Mouse (Mus musculus): Measurements from ENCODE around the gene Fuk. TPM values are rescaled to one million over a fixed set of nuclear protein-coding genes. Genes with fewer than 3 reads are reported as not detected.
A peak's percentile ranks its signal among the peaks of the same experiment; 100 is the strongest.
"Not testable (repeated sequence)": the region's sequence is repeated elsewhere in the genome, so short reads cannot be mapped to it uniquely, and the experiment has no call there.

Fuk gene
- polyA plus RNA-seq, 1 experiment from 2014 or later = 10.4 TPM

DNA sequence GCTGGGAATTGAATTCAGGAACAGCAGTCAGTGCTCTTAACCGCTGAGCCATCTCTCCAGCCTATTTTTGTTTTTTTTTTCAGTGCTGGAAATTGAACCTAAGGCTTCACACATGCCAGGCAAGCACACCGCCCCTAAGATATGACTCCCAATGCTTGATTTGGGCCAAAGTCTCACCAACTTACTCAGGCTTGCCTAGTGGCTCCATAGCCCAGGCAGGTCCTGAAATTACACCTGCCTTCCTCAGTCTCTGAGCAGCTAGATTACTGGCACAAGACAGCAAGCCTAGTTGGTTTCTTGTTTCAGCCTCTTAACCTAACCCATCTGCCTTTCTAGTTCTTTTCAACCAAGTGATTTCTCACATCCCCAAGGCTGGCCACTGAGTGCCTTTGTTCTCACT is 31.8 kb downstream of the Fuk start:
- Histone ChIP-seq H3K27ac (ENCODE audit: low read depth, low read length) (no peak overlapping the region), H3K9me3 (ENCODE audit: control insufficient read depth, low read length) (no peaks in the 10 kb centered on the region), H3K36me3 (ENCODE audit: control insufficient read depth, insufficient read depth, low read length) (peaks cover 82% of the 10 kb centered on the region), H3K4me3 (ENCODE audit: low read length) (no peak overlapping the region), H3K4me2 (replicated peaks; ENCODE audit: low read depth, low read length) (no peak overlapping the region), H3K4me1 (ENCODE audit: control insufficient read depth, insufficient read depth, low read length) (no peaks in the 10 kb centered on the region), H3K9ac (ENCODE audit: low read depth, low read length) (no peak overlapping the region), H3K27me3 (ENCODE audit: control insufficient read depth, insufficient read depth, low read length) (no peaks in the 10 kb centered on the region)
- 96% methylated on average over 2 of the region's 2 CpGs for WGBS
- no peak for ATAC-seq (ENCODE audit: low FRiP score, low TSS enrichment)

DNA sequence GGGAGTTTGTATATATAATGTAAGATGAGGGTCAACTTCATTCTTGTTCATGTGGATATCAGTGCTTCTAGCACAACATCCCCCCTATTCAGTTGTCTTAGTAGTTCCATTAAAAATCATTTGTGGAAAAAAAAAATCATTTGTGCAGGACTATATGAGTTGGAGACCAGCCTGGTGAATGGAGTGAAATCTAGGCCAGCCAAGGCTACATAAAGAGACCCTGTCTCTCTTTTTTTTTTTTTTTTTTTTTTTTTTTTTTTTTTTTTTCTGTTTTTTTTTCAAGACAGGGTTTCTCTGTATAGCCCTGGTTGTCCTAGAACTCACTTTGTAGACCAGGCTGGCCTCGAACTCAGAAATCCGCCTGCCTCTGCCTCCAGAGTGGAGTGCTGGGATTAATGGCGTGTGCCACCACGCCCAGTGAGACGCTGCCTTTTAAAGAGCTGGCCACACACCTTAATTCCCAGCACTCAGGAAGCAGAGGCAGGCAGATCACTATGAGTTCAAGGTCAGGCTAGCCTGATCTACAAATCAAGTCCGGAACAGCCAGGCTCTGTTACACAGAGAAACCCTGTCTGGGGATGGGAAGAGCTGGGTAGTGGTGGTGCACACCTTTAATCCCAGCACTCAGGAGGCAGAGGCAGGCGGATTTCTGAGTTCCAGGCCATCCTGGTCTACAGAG is 40.8 kb downstream of the Fuk start:
- H3K4me1 ChIP-seq (ENCODE audit: control insufficient read depth, insufficient read depth, low read length); H3K4me3 ChIP-seq (ENCODE audit: low read length); H3K4me2 ChIP-seq (replicated peaks; ENCODE audit: low read depth, low read length); H3K9me3 ChIP-seq (ENCODE audit: control insufficient read depth, low read length); ATAC-seq (ENCODE audit: low FRiP score, low TSS enrichment); H3K27ac ChIP-seq (ENCODE audit: low read depth, low read length); H3K27me3 ChIP-seq (ENCODE audit: control insufficient read depth, insufficient read depth, low read length); H3K9ac ChIP-seq (ENCODE audit: low read depth, low read length): not testable (repeated sequence)
- peaks cover 91% of the 10 kb centered on the region for H3K36me3 ChIP-seq (ENCODE audit: control insufficient read depth, insufficient read depth, low read length)
- 98% methylated on average over 7 of the region's 7 CpGs for WGBS

DNA sequence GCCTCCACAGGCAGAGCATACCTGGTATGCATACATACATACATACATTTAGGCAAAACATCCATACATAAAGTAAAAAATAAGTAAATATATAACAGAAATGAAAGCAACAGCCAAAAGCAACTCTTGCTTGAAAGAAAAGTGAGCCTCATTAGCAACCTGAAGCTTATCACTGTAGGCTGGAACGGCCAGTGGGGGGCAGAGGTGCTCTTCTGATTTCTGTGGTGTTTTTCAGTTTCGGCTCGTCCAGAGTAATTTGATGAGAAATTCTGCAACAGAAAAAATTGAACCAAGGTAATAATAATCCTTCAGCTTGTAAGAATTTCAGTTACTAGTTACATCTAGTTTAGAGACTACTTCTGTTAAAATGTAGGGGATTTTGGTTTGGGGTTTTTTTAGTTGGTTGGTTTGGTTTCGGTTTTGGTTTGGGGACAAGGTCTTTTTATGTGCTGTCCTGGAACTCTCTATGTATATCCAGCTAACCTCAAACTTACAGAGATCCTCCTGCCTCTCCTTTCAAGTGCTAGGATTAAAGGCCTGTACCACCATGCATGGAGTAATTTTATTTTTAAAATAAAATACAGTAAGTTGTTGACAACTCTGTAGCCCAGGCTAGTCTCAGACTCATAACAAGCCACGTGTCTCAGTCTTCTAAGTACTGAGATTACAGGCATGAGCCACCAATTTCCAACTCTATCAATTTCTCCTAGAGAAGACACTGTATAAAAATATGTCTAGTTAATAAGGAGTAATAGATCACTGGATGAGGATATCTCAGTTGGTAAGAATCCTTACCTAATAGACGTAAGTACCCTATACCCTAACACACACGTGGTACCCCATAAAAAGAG is 42.4 kb downstream of the Fuk start:
- WGBS = 82% methylated on average over 7 of the region's 7 CpGs
- peaks cover 90% of the 10 kb centered on the region for H3K36me3 ChIP-seq (ENCODE audit: control insufficient read depth, insufficient read depth, low read length)
- H3K4me3 ChIP-seq (ENCODE audit: low read length) = no peak overlapping the region
- H3K9ac ChIP-seq (ENCODE audit: low read depth, low read length) = no peak overlapping the region
- H3K27ac ChIP-seq (ENCODE audit: low read depth, low read length) = no peak overlapping the region
- no peak for ATAC-seq (ENCODE audit: low FRiP score, low TSS enrichment)
- no peaks in the 10 kb centered on the region for H3K27me3 ChIP-seq (ENCODE audit: control insufficient read depth, insufficient read depth, low read length)
- H3K4me1 ChIP-seq (ENCODE audit: control insufficient read depth, insufficient read depth, low read length) = no peaks in the 10 kb centered on the region
- H3K4me2 ChIP-seq (replicated peaks; ENCODE audit: low read depth, low read length) = no peak overlapping the region
- no peaks in the 10 kb centered on the region for H3K9me3 ChIP-seq (ENCODE audit: control insufficient read depth, low read length)

DNA sequence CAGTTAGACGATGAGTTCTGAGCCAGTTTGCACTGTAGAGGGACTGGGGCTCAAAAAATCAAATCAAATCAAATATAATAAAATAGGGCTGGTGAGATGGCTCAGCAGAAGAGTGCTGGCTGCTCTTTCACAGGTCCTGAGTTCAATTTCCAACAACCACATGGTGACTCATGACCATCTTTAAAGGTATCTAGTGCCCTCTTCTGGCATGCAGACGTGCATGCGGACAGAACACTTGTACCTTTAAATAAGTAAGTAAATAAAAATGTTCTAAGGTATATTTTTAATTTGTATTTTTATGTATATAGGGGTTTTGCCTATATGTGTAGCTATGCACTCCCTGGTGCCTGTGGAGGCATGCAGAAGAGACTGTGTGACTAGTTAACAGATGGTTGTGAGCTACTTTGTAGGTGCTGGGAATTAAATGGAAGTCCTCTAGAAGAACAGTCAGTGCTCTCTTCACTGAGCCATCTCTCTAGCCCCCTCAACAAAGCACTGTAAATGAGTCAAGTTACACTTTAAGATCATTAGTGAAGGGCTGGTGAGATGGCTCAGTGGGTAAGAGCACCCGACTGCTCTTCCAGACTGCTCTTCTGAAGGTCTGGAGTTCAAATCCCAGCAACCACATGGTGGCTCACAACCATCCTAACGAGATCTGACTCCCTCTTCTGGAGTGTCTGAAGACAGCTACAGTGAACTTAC is 45.4 kb downstream of the Fuk start:
- no peaks in the 10 kb centered on the region for H3K27me3 ChIP-seq (ENCODE audit: control insufficient read depth, insufficient read depth, low read length)
- peaks cover 90% of the 10 kb centered on the region for H3K36me3 ChIP-seq (ENCODE audit: control insufficient read depth, insufficient read depth, low read length)
- H3K9me3 ChIP-seq (ENCODE audit: control insufficient read depth, low read length) = no peaks in the 10 kb centered on the region
- no peak overlapping the region for H3K27ac ChIP-seq (ENCODE audit: low read depth, low read length)
- H3K4me1 ChIP-seq (ENCODE audit: control insufficient read depth, insufficient read depth, low read length) = no peaks in the 10 kb centered on the region
- WGBS = 89% methylated on average over 4 of the region's 5 CpGs
- H3K9ac ChIP-seq (ENCODE audit: low read depth, low read length) = no peak overlapping the region
- no peak for ATAC-seq (ENCODE audit: low FRiP score, low TSS enrichment)
- no peak overlapping the region for H3K4me3 ChIP-seq (ENCODE audit: low read length)
- H3K4me2 ChIP-seq (replicated peaks; ENCODE audit: low read depth, low read length) = no peak overlapping the region

DNA sequence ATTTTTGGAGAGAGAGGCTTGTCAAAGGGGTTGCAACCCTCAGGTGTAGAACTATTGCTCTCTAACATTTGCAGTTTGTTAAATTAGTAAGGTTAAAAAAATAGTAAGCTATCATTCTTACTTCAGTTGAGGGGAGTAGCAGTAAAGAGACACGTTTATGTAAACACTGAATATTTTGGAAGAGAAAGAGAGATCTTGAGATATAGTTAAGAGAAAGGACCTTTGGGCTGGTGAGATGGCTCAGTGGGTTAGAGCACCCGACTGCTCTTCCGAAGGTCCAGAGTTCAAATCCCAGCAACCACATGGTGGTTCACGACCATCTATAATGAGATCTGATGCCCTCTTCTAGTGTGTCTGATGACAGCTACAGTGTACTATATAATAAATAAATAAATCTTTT is 46.2 kb downstream of the Fuk start:
- 89% methylated on average over 3 of the region's 4 CpGs for WGBS
- H3K4me1 ChIP-seq (ENCODE audit: control insufficient read depth, insufficient read depth, low read length); H3K27ac ChIP-seq (ENCODE audit: low read depth, low read length); H3K9ac ChIP-seq (ENCODE audit: low read depth, low read length); H3K4me2 ChIP-seq (replicated peaks; ENCODE audit: low read depth, low read length); H3K9me3 ChIP-seq (ENCODE audit: control insufficient read depth, low read length); ATAC-seq (ENCODE audit: low FRiP score, low TSS enrichment); H3K4me3 ChIP-seq (ENCODE audit: low read length); H3K27me3 ChIP-seq (ENCODE audit: control insufficient read depth, insufficient read depth, low read length): not testable (repeated sequence)
- H3K36me3 ChIP-seq (ENCODE audit: control insufficient read depth, insufficient read depth, low read length) = peaks cover 95% of the 10 kb centered on the region

DNA sequence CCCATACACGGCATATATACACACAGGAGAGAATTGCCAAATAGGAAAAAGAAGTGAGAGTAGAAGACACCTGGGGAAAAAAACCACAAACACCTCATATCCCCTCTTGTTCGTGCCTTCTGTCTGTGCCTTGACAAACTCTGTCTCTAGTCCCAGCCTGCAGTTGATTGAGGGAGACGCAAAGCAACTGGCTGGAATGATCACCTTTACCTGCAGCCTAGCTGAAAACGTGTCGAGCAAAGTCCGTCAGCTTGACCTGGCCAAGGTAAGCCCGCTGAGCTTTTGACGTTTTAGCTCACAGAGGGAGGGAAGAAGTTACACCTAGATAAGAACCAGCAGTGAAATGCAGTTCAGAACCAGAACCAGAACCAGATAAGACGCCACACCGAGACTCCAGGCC is 51.1 kb downstream of the Fuk start:
- Histone ChIP-seq H3K36me3 (ENCODE audit: control insufficient read depth, insufficient read depth, low read length) (peaks cover 64% of the 10 kb centered on the region), H3K9me3 (ENCODE audit: control insufficient read depth, low read length) (no peaks in the 10 kb centered on the region), H3K4me3 (ENCODE audit: low read length) (no peak overlapping the region), H3K4me2 (replicated peaks; ENCODE audit: low read depth, low read length) (no peak overlapping the region), H3K27ac (ENCODE audit: low read depth, low read length) (no peak overlapping the region), H3K9ac (ENCODE audit: low read depth, low read length) (no peak overlapping the region), H3K27me3 (ENCODE audit: control insufficient read depth, insufficient read depth, low read length) (no peaks in the 10 kb centered on the region), H3K4me1 (ENCODE audit: control insufficient read depth, insufficient read depth, low read length) (peaks cover 8% of the 10 kb centered on the region)
- WGBS = 96% methylated on average over 10 of the region's 10 CpGs
- ATAC-seq (ENCODE audit: low FRiP score, low TSS enrichment) = no peak

DNA sequence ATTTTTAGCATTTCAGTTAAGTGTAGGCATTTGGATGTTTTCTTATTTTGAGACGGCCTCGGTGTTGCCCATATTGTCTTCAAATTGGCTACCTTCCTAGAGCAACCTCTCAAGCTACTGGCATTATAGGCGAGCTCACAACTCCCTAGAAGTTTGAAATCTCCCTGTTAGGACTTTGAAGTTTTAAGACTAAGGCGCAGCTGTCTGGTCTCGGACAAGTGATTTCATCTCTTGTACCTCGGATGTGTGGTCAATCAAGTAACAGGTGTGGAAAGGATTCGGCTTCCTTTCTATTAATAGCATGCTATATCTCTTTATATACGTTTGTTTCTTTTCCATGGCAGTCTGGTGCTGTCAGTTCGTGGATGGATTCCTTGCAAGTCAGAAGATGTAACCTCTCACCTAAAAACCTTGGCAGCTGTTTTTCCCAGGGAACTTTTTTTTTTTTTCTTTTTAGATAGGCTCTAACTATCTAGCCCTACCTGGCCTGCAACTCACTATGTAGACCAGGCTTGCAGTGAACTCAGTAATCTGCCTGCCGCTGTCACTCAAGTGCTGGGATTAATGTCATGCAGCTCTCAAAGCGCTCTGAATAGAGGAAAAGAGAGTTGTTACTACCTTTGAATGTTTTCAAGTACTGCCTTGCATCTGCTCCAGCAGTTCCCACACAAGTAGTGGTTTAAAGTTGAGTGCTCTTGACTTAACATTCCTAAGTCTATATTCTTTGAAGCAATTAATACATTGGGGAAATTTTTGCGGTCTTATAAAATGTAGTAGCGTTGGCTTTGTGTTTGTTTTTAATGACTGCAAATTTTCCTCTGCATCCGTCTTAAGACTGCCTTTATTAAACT is 54.4 kb downstream of the Fuk start:
- Histone ChIP-seq H3K27ac (ENCODE audit: low read depth, low read length) (no peak overlapping the region), H3K36me3 (ENCODE audit: control insufficient read depth, insufficient read depth, low read length) (peaks cover 50% of the 10 kb centered on the region), H3K4me2 (replicated peaks; ENCODE audit: low read depth, low read length) (peak overlapping the region; percentile 82), H3K9me3 (ENCODE audit: control insufficient read depth, low read length) (no peaks in the 10 kb centered on the region), H3K4me3 (ENCODE audit: low read length) (peak overlapping the region; percentile 92), H3K27me3 (ENCODE audit: control insufficient read depth, insufficient read depth, low read length) (no peaks in the 10 kb centered on the region), H3K9ac (ENCODE audit: low read depth, low read length) (peak overlapping the region; percentile 94; the same call in 1 of the 2 replicates), H3K4me1 (ENCODE audit: control insufficient read depth, insufficient read depth, low read length) (peaks cover 18% of the 10 kb centered on the region)
- ATAC-seq (ENCODE audit: low FRiP score, low TSS enrichment) = no peak
- 59% methylated on average over 14 of the region's 14 CpGs for WGBS

DNA sequence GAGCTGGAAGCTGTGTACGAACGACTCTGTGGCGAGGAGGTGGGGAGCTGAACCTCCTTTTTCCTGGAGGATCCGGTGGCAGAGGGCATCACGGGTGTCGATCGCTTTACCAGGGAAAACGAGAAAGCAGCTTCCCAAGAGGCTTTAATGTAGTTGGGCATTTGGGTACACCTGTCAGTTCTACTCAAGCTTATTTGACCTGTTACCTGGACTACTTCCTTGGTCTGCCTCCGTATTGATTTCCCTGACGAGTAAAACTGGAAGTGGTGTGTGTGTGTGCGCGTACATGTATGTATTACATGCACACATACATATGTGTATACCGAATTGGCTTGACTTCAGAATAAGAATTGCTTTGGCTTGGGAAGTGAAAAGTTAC is 55.1 kb downstream of the Fuk start:
- H3K36me3 ChIP-seq (ENCODE audit: control insufficient read depth, insufficient read depth, low read length) = peaks cover 50% of the 10 kb centered on the region
- H3K9me3 ChIP-seq (ENCODE audit: control insufficient read depth, low read length) = no peaks in the 10 kb centered on the region
- peak overlapping the region; percentile 92 for H3K4me3 ChIP-seq (ENCODE audit: low read length)
- peak overlapping the region; percentile 94 for H3K9ac ChIP-seq (ENCODE audit: low read depth, low read length)
- peaks cover 18% of the 10 kb centered on the region for H3K4me1 ChIP-seq (ENCODE audit: control insufficient read depth, insufficient read depth, low read length)
- H3K4me2 ChIP-seq (replicated peaks; ENCODE audit: low read depth, low read length) = peak overlapping the region; percentile 82
- under 1% methylated on average over 13 of the region's 13 CpGs for WGBS
- no peak overlapping the region; the same call in 1 of the 2 replicates for H3K27ac ChIP-seq (ENCODE audit: low read depth, low read length)
- H3K27me3 ChIP-seq (ENCODE audit: control insufficient read depth, insufficient read depth, low read length) = no peaks in the 10 kb centered on the region
- no peak; the same call in 1 of the 2 replicates for ATAC-seq (ENCODE audit: low FRiP score, low TSS enrichment)
